In the genomic region with DNA sequence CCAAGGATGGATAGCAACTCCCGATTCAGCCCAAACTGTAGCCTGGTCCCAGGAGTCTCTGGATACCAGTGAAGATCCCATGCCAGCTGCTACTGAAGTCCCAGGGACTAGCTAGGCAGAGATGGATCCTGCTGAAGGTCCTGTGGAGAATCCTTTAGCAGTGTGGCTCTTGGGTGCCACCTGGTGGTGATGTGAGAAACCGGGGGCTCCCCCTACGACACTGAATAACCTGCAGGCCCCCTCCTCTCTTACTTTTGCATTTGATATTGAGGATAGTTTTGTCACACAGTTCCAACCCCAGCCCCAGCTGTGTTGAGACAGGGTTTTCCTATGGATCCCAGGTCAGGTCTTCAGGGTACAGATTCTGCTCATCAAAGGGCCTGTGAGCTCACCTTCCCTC, we compare ENCODE assay signal across 8 mouse cellular contexts. TPM values are rescaled to one million over a fixed set of nuclear protein-coding genes. Genes with fewer than 3 reads are reported as not detected.
DNase-seq lines count a peak whose midpoint lies in the region; ATAC-seq lines count a peak whose summit lies in the region.

No protein-coding gene starts in this region.

- H3K27ac ChIP-seq in kidney, embryonic 15.5 days, result 0 out of 2 replicates have a peak overlapping the region, but pooled peaks have one; percentile 18
- H3K27ac ChIP-seq in liver, embryonic 13.5 days, result no peak overlapping the region
- no peak overlapping the region for H3K27ac ChIP-seq in neural tube, embryonic 12.5 days

- peaks cover 32% of the 10 kb centered on the region for H3K36me3 ChIP-seq in kidney, embryonic 15.5 days
- peaks cover 28% of the 10 kb centered on the region for H3K36me3 ChIP-seq in liver, embryonic 13.5 days
- H3K36me3 ChIP-seq in neural tube, embryonic 12.5 days, result peaks cover 27% of the 10 kb centered on the region

- no peaks in the 10 kb centered on the region for H3K9me3 ChIP-seq in kidney, embryonic 15.5 days (replicated peaks)
- no peaks in the 10 kb centered on the region for H3K9me3 ChIP-seq in liver, embryonic 13.5 days (replicated peaks)
- no peaks in the 10 kb centered on the region for H3K9me3 ChIP-seq in neural tube, embryonic 12.5 days

- H3K27me3 ChIP-seq in kidney, embryonic 15.5 days, result no peaks in the 10 kb centered on the region
- H3K27me3 ChIP-seq in liver, embryonic 13.5 days, result no peaks in the 10 kb centered on the region
- H3K27me3 ChIP-seq in neural tube, embryonic 12.5 days (replicated peaks), result no peaks in the 10 kb centered on the region

- WGBS in kidney, embryonic 15.5 days, result 23% methylated on average over 3 of the region's 3 CpGs
- WGBS in liver, embryonic 13.5 days (ENCODE audit: insufficient replicate concordance), result 19% methylated on average over 3 of the region's 3 CpGs
- 17% methylated on average over 3 of the region's 3 CpGs for WGBS in neural tube, embryonic 12.5 days

- H3K9ac ChIP-seq in kidney, embryonic 15.5 days, result no peak overlapping the region
- H3K9ac ChIP-seq in liver, embryonic 13.5 days, result no peak overlapping the region
- no peak overlapping the region for H3K9ac ChIP-seq in neural tube, embryonic 12.5 days

- peak; percentile 82 for DNase-seq in CD4-positive, CD25-positive, alpha-beta regulatory T cell, adult 2 months (ENCODE audit: low read depth, low spot score)
- DNase-seq in adrenal gland, postnatal 10 days, result peak; percentile 79
- DNase-seq in embryo, embryonic 11.5 days (ENCODE audit: low read depth, low spot score), result peak; percentile 63
- peak; percentile 49 for DNase-seq in heart, adult 8-10 months (ENCODE audit: low spot score)
- DNase-seq in liver, embryonic 13.5 days, result peak; percentile 43
- DNase-seq in thymus, adult 18-20 months, result peak; percentile 36 to 44

- no peak overlapping the region for H3K4me2 ChIP-seq in kidney, embryonic 15.5 days
- H3K4me2 ChIP-seq in liver, embryonic 13.5 days, result no peak overlapping the region
- no peak overlapping the region for H3K4me2 ChIP-seq in neural tube, embryonic 12.5 days (replicated peaks)

- ATAC-seq in kidney, embryonic 15.5 days (replicated peaks; ENCODE audit: low FRiP score), result peak; percentile 65; the same call in 1 of the 2 replicates
- no peak for ATAC-seq in liver, embryonic 13.5 days (ENCODE audit: low read depth)
- peak; percentile 59 for ATAC-seq in neural tube, embryonic 12.5 days (ENCODE audit: low FRiP score, low read depth)

- no peak overlapping the region for H3K4me3 ChIP-seq in kidney, embryonic 15.5 days (replicated peaks)
- H3K4me3 ChIP-seq in liver, embryonic 13.5 days (replicated peaks), result no peak overlapping the region
- no peak overlapping the region for H3K4me3 ChIP-seq in neural tube, embryonic 12.5 days

- no peaks in the 10 kb centered on the region for H3K4me1 ChIP-seq in kidney, embryonic 15.5 days
- H3K4me1 ChIP-seq in liver, embryonic 13.5 days (replicated peaks), result 0 out of 2 replicates have a peak, but pooled peaks cover 2% of the 10 kb centered on the region
- 0 out of 2 replicates have a peak, but pooled peaks cover 3% of the 10 kb centered on the region for H3K4me1 ChIP-seq in neural tube, embryonic 12.5 days

RNA-seq across cellular contexts. Expression of a gene that starts 4.3 kb away (rescaled TPM):
- under 1 TPM; 0.69 to 0.70 TPM for total RNA-seq in adrenal gland, postnatal 10 days (2021)
- under 1 TPM in 3 of 4 experiments, not detected in 1; 0.20 to 0.28 (median 0.22) TPM for total RNA-seq in heart, adult 8-10 months (2022)
- polyA plus RNA-seq in kidney, embryonic 15.5 days (2015; fragmentation: Nextera tagmentation; extraction: Ambion mirVana), result 1.2 and 1.4 TPM in 2 replicates
- polyA plus RNA-seq in liver, embryonic 13.5 days (2015; fragmentation: Nextera tagmentation; extraction: Ambion mirVana), result 0.08 and 0.14 TPM in 2 replicates
- polyA plus RNA-seq in neural tube, embryonic 12.5 days (2016; fragmentation: Nextera tagmentation; extraction: Ambion mirVana), result 1.1 and 1.4 TPM in 2 replicates

RNA-seq across cellular contexts. Expression of a gene that starts 25.9 kb away (rescaled TPM):
- total RNA-seq in adrenal gland, postnatal 10 days (2021), result 100 to 1,000 TPM in 1 of 2 experiments, 10 to 100 TPM in 1; 79.8 to 124 TPM
- total RNA-seq in heart, adult 8-10 months (2022), result 10 to 100 TPM; 36.9 to 48.4 (median 41.5) TPM
- 89.5 and 92.4 TPM in 2 replicates for polyA plus RNA-seq in kidney, embryonic 15.5 days (2015; fragmentation: Nextera tagmentation; extraction: Ambion mirVana)
- polyA plus RNA-seq in liver, embryonic 13.5 days (2015; fragmentation: Nextera tagmentation; extraction: Ambion mirVana), result 37.5 and 40.7 TPM in 2 replicates
- polyA plus RNA-seq in neural tube, embryonic 12.5 days (2016; fragmentation: Nextera tagmentation; extraction: Ambion mirVana), result 87.1 and 90.5 TPM in 2 replicates

RNA-seq across cellular contexts. Expression of a gene that starts 26.2 kb away (rescaled TPM):
- total RNA-seq in adrenal gland, postnatal 10 days (2021), result 100 to 1,000 TPM in 1 of 2 experiments, 10 to 100 TPM in 1; 92.1 to 113 TPM
- 10 to 100 TPM; 55.6 to 70.7 (median 66.7) TPM for total RNA-seq in heart, adult 8-10 months (2022)
- 109 and 125 TPM in 2 replicates for polyA plus RNA-seq in kidney, embryonic 15.5 days (2015; fragmentation: Nextera tagmentation; extraction: Ambion mirVana)
- polyA plus RNA-seq in liver, embryonic 13.5 days (2015; fragmentation: Nextera tagmentation; extraction: Ambion mirVana), result 44.4 and 59.7 TPM in 2 replicates
- 140 and 162 TPM in 2 replicates for polyA plus RNA-seq in neural tube, embryonic 12.5 days (2016; fragmentation: Nextera tagmentation; extraction: Ambion mirVana)

RNA-seq across cellular contexts. Expression of a gene that starts 46.2 kb away (rescaled TPM):
- total RNA-seq in adrenal gland, postnatal 10 days (2021), result not detected
- not detected for total RNA-seq in heart, adult 8-10 months (2022)
- not detected in 2 replicates for polyA plus RNA-seq in kidney, embryonic 15.5 days (2015; fragmentation: Nextera tagmentation; extraction: Ambion mirVana)
- not detected in 2 replicates for polyA plus RNA-seq in liver, embryonic 13.5 days (2015; fragmentation: Nextera tagmentation; extraction: Ambion mirVana)
- polyA plus RNA-seq in neural tube, embryonic 12.5 days (2016; fragmentation: Nextera tagmentation; extraction: Ambion mirVana), result not detected in 2 replicates

RNA-seq across cellular contexts. Expression of a gene that starts 51.1 kb away (rescaled TPM):
- total RNA-seq in adrenal gland, postnatal 10 days (2021), result 100 to 1,000 TPM; 468 to 485 TPM
- total RNA-seq in heart, adult 8-10 months (2022), result 100 to 1,000 TPM; 313 to 386 (median 356) TPM
- 239 and 249 TPM in 2 replicates for polyA plus RNA-seq in kidney, embryonic 15.5 days (2015; fragmentation: Nextera tagmentation; extraction: Ambion mirVana)
- polyA plus RNA-seq in liver, embryonic 13.5 days (2015; fragmentation: Nextera tagmentation; extraction: Ambion mirVana), result 157 and 167 TPM in 2 replicates
- polyA plus RNA-seq in neural tube, embryonic 12.5 days (2016; fragmentation: Nextera tagmentation; extraction: Ambion mirVana), result 192 and 202 TPM in 2 replicates
